Mouse (Mus musculus) megakaryocyte-erythroid progenitor cell, adult 5-6 weeks (primary cell): ENCODE data around the gene Olfr641. TPM values are rescaled to one million over a fixed set of nuclear protein-coding genes. Genes with fewer than 3 reads are reported as not detected.

Experiments
- ATAC-seq: replicated peaks from 2 replicates; pipeline ENCODE4 v1.8.0; 2016; ENCODE audit warnings: mild to moderate bottlenecking, inconsistent platforms; ENCODE audit not compliant: severe bottlenecking, poor library complexity, low FRiP score, low TSS enrichment
- total RNA-seq, 2 experiments: library from RNA; stranded (forward) in 1 of 2; stranded (reverse) in 1 of 2; fragments of 200-1000, 215-1000 nt in 1 of 2; fragments of >200 nt in 1 of 2; fragmentation: Nextera tagmentation in 1 of 2; gene quantifications; 2 replicates each; pipeline ENCODE4 v1.2.3; 2014 to 2017

Olfr641 gene
- total RNA-seq (2014; fragmentation: Nextera tagmentation) (not detected in 2 replicates), total RNA-seq (2017) (not detected in 2 replicates)

DNA sequence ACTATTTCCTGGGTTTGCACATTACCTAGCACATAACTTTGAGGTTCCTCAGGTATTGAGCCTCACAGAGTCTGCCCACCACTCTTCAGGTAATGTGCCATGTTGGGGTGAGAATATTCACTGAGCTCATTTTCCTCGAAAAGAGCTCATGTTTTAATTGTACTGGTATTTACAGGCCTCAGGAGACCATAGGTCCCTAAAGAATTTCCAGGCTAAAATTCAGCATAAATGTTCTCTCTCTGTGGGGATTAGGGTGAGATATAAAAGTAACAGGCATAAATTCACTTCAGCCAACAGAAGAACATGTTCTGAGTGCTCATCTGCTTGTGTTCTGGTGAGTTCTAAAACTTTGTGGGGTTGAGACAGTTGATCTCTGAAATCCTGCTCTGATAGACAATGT lies at the start of gene Olfr641:
TSS of gene Olfr641 (plus strand) at position 301 of the 400 bp plus-strand sequence.
- ATAC-seq = no peak

DNA sequence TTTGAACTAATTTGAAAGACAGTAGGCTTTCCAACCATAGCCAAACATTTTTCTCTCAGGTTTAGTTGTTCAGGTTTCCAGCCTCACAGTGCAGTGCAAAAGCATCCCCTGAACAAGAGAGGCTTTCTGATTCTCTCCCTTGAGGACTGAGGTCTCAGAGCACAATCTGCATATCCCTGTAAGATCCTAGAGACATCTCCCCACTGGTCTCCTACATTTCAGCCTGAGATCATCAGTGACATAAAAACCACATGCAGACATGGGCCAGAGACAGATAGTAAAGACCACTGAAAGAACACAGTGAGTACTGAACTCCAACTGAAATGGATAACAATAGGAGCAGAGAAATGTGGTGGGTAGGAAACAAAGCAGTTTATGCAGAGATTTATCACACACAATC lies 36.8 kb upstream of the Olfr641 start, which contains the start of gene Olfr638:
TSS of gene Olfr638 (plus strand) at position 301 of the 400 bp plus-strand sequence.
- ATAC-seq = no peak

DNA sequence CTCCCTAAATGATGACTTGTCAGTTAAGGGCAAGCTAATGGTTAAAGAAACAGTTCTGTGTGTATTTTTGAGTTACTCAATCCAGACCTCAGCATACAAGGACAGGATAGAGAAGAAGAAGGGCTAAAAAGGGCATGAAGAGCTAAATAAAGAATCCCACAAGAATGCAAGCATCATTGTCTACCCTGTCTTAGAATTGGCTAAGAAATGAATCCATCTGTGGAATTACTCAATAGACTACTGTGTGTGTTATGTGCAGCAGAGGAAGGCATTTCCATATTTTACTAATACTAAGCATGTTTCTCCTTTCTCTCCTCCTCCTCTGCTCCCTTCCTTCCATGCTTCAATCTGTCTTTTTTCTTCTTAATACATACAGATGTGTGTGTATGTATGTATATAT lies 36.1 kb upstream of the Olfr641 start:
- ATAC-seq = no peak

DNA sequence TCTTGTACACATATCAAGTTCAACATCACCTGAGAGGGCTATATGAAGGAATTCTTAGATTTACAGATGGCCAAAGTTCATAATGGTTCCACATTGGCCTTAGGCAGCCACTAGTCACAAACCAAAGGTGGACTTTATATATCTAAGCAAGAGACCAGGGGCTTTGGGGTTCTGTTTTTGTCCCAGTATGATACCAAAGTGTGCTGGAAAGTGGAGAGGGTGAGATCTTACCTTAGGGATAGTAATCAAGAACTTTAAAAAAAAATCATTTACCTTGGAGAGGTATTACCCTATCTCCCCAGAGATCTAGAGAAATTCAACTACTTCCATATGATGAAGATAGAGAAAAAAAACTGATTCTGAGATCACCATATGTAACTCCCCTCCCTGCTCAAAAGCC lies 18.0 kb upstream of the Olfr641 start, which contains the start of gene Olfr639:
TSS of gene Olfr639 (minus strand) at position 101 of the 400 bp plus-strand sequence.
- no peak for ATAC-seq

DNA sequence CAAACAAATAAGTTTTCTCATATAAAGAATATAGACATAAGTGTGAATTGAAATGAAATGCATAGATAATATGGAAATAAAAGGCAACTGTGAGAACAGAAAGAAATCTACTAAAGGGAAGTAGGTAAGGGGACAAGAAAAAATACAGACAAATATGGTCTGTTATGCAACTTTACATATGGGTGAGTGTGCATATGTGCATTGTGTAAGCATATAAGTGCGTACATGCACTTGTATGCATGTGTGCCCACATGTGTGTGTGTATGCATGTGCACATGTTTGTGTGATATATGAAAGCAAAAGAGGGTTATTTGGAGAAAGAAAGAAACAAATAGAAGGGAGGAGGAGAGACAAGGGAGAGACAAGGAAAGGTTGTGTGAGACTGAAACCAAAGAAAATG lies 16.3 kb upstream of the Olfr641 start:
- ATAC-seq = no peak

DNA sequence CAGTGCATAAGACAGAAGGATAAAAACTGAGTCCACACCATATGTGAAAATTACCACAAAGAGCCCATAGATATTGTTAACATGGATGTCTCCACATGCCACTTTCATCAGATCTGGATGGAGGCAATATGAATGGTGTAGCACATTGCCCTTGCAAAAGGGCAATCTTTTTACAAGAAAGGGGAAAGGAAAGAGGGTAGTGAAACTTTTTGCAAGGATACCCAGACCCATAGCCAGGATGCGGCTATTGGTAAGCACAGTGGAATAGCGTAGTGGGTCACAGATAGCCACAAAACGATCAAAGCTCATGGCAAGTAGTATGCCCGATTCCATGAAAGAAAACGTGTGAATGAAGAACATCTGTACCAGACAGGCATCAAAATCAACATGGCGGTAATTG lies 13.6 kb upstream of the Olfr641 start:
- ATAC-seq = no peak

DNA sequence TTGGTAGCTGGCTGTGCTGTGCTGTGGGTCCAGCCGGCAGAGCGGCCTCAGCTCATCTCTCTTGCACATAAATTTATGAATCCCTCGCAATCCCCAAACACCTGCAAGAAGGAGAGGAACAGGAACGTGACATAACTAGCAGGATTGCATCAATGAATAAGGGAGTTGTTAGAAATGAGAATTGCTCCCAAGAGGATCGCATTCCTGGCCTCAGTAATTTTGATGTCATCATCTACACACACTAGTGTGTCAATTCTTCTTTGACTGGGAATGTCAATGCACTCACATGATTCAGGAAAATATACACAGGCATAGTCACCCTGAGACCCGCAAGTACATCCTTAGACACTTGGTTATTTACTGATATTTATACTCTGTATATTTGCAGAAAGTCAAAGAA lies 9.8 kb upstream of the Olfr641 start, which contains the start of gene Olfr640:
TSS of gene Olfr640 (minus strand) at position 101 of the 400 bp plus-strand sequence.
- ATAC-seq = no peak

DNA sequence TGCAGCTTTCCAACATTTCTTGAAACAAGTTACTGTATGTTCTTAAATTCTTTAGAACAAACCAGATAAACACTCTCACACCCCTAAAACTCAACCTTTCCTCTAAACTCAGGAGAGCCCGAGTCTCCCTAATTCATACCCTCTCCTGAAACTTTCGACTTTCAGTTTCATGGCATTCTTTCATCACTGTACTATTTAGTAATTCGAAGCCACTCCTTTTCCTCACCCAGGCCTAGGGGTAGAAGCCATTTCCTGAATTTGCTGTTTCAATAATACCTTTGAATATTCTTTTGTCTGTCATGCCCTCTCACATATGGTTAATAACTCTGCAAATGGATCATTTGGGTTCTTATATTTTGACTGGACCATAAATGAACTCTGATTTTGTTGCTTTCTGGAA lies 8.3 kb upstream of the Olfr641 start:
- no peak for ATAC-seq

DNA sequence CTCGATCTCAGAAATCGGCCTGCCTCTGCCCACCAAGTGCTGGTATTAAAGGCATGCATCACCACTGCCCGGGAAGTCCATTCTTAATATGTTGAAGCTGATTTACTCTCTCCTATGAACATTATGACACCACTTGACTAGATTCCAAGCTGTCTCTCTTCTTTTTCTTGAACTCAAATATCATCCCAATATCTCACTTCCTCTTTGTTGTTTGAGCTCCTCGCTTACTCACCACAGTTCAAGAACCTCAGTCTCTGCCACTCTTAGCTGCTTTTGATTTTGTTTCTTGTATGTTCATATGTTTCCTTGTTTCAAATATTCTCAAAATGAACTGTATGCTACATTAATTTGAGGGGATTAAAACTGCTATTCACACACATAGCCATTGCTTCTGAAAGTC lies 15.5 kb downstream of the Olfr641 start:
- ATAC-seq = no peak

DNA sequence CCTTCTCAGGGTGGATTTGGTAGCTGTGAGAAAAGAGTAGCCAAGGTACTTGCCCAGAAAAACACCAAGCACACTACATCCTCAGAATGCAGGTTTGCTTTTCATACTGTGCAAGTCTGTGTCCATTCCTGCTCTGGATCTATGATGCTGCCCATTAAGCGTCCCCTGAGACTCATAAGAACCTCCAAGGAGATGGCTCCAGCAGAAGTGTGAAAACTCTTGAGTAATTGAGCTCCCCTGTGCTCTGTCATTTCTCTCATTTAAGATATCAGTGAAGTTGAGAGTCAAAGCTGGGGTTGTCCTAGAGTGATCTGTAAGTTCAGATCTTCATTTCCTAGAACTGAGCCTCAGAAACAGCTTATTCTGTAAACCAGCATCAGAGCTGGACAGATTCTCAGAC lies 17.3 kb downstream of the Olfr641 start, which contains the start of gene Olfr642:
TSS of gene Olfr642 (minus strand) at position 101 of the 400 bp plus-strand sequence.
- ATAC-seq = no peak

DNA sequence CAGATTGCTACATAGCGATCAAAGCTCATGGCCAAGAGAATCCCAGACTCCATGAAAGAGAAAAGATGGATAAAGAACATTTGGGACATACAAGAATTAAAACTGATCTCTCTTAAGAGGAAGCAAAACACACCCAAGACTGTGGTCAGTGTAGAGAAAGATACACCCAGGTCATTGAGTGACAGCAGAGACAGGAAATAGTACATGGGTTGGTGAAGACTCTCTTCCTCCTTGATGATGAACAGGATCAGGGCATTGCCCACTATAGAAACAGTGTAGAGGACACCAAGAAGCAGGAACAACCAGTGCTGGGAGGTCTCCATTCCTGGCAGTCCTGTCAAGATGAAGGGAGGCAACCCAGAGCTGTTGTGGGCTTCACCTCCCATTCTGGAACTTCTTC lies 24.0 kb downstream of the Olfr641 start:
- ATAC-seq = no peak

DNA sequence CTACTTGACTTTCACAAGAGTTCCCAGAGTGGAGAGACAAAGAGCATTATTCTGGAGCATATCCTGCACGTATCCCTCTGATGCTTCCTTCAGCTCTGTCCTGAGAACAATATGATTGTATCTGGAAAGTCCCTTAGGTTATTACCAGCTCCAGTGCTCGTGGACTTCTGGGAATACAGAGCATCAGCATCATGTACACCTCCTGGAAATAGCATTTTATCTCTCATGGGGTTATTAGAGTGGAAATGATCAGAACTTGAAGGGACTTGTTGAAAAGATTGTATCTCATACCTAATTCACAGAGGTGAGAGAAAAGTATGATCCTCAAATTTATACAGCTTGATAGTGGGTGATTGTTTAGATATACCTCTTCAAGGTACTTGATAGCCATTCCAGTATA lies 26.1 kb downstream of the Olfr641 start, which contains the start of gene 4930516K23Rik:
TSS of gene 4930516K23Rik (minus strand) at position 101 of the 400 bp plus-strand sequence.
- ATAC-seq = no peak

DNA sequence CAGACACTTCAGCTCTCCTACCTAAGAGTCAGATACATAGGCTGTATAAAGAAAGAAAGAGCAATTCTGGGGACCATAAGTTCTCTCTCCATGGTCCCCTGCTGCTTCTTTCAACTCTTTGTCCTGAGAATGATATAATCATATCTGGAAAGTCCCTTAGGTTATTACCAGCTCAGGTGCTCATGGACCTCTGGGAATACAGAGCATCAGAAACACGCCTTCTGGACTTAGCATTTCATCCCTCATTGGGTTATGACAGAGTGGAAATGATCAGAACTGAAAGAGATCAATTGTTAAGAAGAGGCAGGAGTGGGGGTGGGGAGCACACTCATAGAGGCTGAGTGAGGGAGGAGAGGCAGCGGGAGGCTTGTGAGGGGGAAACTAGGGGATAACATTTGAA lies 36.5 kb downstream of the Olfr641 start, which contains the start of gene Olfr644:
TSS of gene Olfr644 (minus strand) at position 101 of the 400 bp plus-strand sequence.
- ATAC-seq = no peak

DNA sequence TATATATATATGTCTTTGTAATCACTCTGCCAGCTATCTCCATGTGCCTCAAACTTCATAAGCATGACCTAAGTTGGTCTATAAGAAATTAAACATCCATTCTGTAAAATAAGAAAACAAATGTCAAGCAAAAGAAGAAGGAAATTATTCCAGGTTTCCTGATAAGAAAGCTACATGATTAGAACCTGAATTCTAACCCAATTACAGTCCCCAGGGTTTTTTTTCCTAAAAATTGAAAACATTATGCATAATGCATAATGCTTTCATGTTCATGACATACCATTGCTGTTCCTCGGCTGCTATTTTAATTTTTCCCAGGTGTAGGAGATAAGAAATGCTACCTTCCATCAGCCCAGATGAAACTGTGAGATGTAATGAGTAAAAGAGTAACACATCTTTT lies 50.1 kb downstream of the Olfr641 start, which contains the start of gene Olfr645:
TSS of gene Olfr645 (minus strand) at position 101 of the 400 bp plus-strand sequence.
- no peak for ATAC-seq

Other genes starting within 250 kb of the Olfr641 start
- not detected in 2 replicates for gene Olfr67, start 243.6 kb upstream of the Olfr641 start, total RNA-seq (2014; fragmentation: Nextera tagmentation)
- gene Olfr67, start 243.6 kb upstream of the Olfr641 start, total RNA-seq (2017) = not detected in 2 replicates
- 118 and 169 TPM in 2 replicates for gene Hbb-bt, start 221.4 kb upstream of the Olfr641 start, total RNA-seq (2014; fragmentation: Nextera tagmentation)
- 10.7 and 57.4 TPM in 2 replicates for gene Hbb-bt, start 221.4 kb upstream of the Olfr641 start, total RNA-seq (2017)
- gene Hbb-bs, start 207.3 kb upstream of the Olfr641 start, total RNA-seq (2014; fragmentation: Nextera tagmentation) = 149 and 199 TPM in 2 replicates
- 20.1 and 148 TPM in 2 replicates for gene Hbb-bs, start 207.3 kb upstream of the Olfr641 start, total RNA-seq (2017)
- gene Hbb-bh2, start 194.9 kb upstream of the Olfr641 start, total RNA-seq (2014; fragmentation: Nextera tagmentation) = not detected in 2 replicates
- gene Hbb-bh2, start 194.9 kb upstream of the Olfr641 start, total RNA-seq (2017) = not detected in 2 replicates
- not detected in 2 replicates for gene Hbb-bh1, start 192.3 kb upstream of the Olfr641 start, total RNA-seq (2014; fragmentation: Nextera tagmentation)
- gene Hbb-bh1, start 192.3 kb upstream of the Olfr641 start, total RNA-seq (2017) = not detected in 2 replicates
- not detected in 2 replicates for gene Hbb-y, start 182.2 kb upstream of the Olfr641 start, total RNA-seq (2014; fragmentation: Nextera tagmentation)
- not detected in 2 replicates for gene Hbb-y, start 182.2 kb upstream of the Olfr641 start, total RNA-seq (2017)
- not detected in 2 replicates for gene Olfr66, start 149.2 kb upstream of the Olfr641 start, total RNA-seq (2014; fragmentation: Nextera tagmentation)
- not detected in 2 replicates for gene Olfr66, start 149.2 kb upstream of the Olfr641 start, total RNA-seq (2017)
- not detected in 2 replicates for gene Olfr64, start 141.0 kb upstream of the Olfr641 start, total RNA-seq (2014; fragmentation: Nextera tagmentation)
- gene Olfr64, start 141.0 kb upstream of the Olfr641 start, total RNA-seq (2017) = not detected in 2 replicates
- gene Olfr65, start 132.0 kb upstream of the Olfr641 start, total RNA-seq (2014; fragmentation: Nextera tagmentation) = not detected in 2 replicates
- gene Olfr65, start 132.0 kb upstream of the Olfr641 start, total RNA-seq (2017) = not detected in 2 replicates
- not detected in 2 replicates for gene Olfr631, start 106.6 kb upstream of the Olfr641 start, total RNA-seq (2014; fragmentation: Nextera tagmentation)
- gene Olfr631, start 106.6 kb upstream of the Olfr641 start, total RNA-seq (2017) = not detected in 2 replicates
- not detected in 2 replicates for gene Olfr632, start 101.1 kb upstream of the Olfr641 start, total RNA-seq (2014; fragmentation: Nextera tagmentation)
- gene Olfr632, start 101.1 kb upstream of the Olfr641 start, total RNA-seq (2017) = not detected in 2 replicates
- not detected in 2 replicates for gene Olfr633, start 91.0 kb upstream of the Olfr641 start, total RNA-seq (2014; fragmentation: Nextera tagmentation)
- gene Olfr633, start 91.0 kb upstream of the Olfr641 start, total RNA-seq (2017) = not detected in 2 replicates
- not detected in 2 replicates for gene Olfr635, start 64.3 kb upstream of the Olfr641 start, total RNA-seq (2014; fragmentation: Nextera tagmentation)
- not detected in 2 replicates for gene Olfr635, start 64.3 kb upstream of the Olfr641 start, total RNA-seq (2017)
- gene Olfr638, start 36.7 kb upstream of the Olfr641 start, total RNA-seq (2014; fragmentation: Nextera tagmentation) = not detected in 2 replicates
- not detected in 2 replicates for gene Olfr638, start 36.7 kb upstream of the Olfr641 start, total RNA-seq (2017)
- gene Olfr639, start 18.1 kb upstream of the Olfr641 start, total RNA-seq (2014; fragmentation: Nextera tagmentation) = not detected in 2 replicates
- gene Olfr639, start 18.1 kb upstream of the Olfr641 start, total RNA-seq (2017) = not detected in 2 replicates
- not detected in 2 replicates for gene Olfr640, start 9.9 kb upstream of the Olfr641 start, total RNA-seq (2014; fragmentation: Nextera tagmentation)
- gene Olfr640, start 9.9 kb upstream of the Olfr641 start, total RNA-seq (2017) = not detected in 2 replicates
- gene Olfr642, start 17.2 kb downstream of the Olfr641 start, total RNA-seq (2014; fragmentation: Nextera tagmentation) = not detected in 2 replicates
- gene Olfr642, start 17.2 kb downstream of the Olfr641 start, total RNA-seq (2017) = not detected in 2 replicates
- not detected in 2 replicates for gene 4930516K23Rik, start 26.0 kb downstream of the Olfr641 start, total RNA-seq (2014; fragmentation: Nextera tagmentation)
- not detected in 2 replicates for gene 4930516K23Rik, start 26.0 kb downstream of the Olfr641 start, total RNA-seq (2017)
- gene Olfr644, start 36.4 kb downstream of the Olfr641 start, total RNA-seq (2014; fragmentation: Nextera tagmentation) = not detected in 2 replicates
- not detected in 2 replicates for gene Olfr644, start 36.4 kb downstream of the Olfr641 start, total RNA-seq (2017)
- not detected in 2 replicates for gene Olfr645, start 50.0 kb downstream of the Olfr641 start, total RNA-seq (2014; fragmentation: Nextera tagmentation)
- not detected in 2 replicates for gene Olfr645, start 50.0 kb downstream of the Olfr641 start, total RNA-seq (2017)
- not detected in 2 replicates for gene Olfr646, start 69.4 kb downstream of the Olfr641 start, total RNA-seq (2014; fragmentation: Nextera tagmentation)
- gene Olfr646, start 69.4 kb downstream of the Olfr641 start, total RNA-seq (2017) = not detected in 2 replicates
- not detected in 2 replicates for gene Ubqln5, start 94.4 kb downstream of the Olfr641 start, total RNA-seq (2014; fragmentation: Nextera tagmentation)
- not detected in 2 replicates for gene Ubqln5, start 94.4 kb downstream of the Olfr641 start, total RNA-seq (2017)
- not detected in 2 replicates for gene Olfr643, start 102.0 kb downstream of the Olfr641 start, total RNA-seq (2014; fragmentation: Nextera tagmentation)
- not detected in 2 replicates for gene Olfr643, start 102.0 kb downstream of the Olfr641 start, total RNA-seq (2017)
- not detected in 2 replicates for gene Ubqln3, start 107.8 kb downstream of the Olfr641 start, total RNA-seq (2014; fragmentation: Nextera tagmentation)
- not detected in 2 replicates for gene Ubqln3, start 107.8 kb downstream of the Olfr641 start, total RNA-seq (2017)
- not detected in 2 replicates for gene Ubqlnl, start 115.1 kb downstream of the Olfr641 start, total RNA-seq (2014; fragmentation: Nextera tagmentation)
- not detected in 2 replicates for gene Ubqlnl, start 115.1 kb downstream of the Olfr641 start, total RNA-seq (2017)
- gene Olfm5, start 129.4 kb downstream of the Olfr641 start, total RNA-seq (2014; fragmentation: Nextera tagmentation) = not detected in 2 replicates
- not detected in 2 replicates for gene Olfm5, start 129.4 kb downstream of the Olfr641 start, total RNA-seq (2017)
- gene Olfr648, start 147.9 kb downstream of the Olfr641 start, total RNA-seq (2014; fragmentation: Nextera tagmentation) = 0.92 TPM in 1 of 2 replicates, not detected in the other
- not detected in 2 replicates for gene Olfr648, start 147.9 kb downstream of the Olfr641 start, total RNA-seq (2017)
- gene Olfr649, start 160.5 kb downstream of the Olfr641 start, total RNA-seq (2014; fragmentation: Nextera tagmentation) = not detected in 2 replicates
- not detected in 2 replicates for gene Olfr649, start 160.5 kb downstream of the Olfr641 start, total RNA-seq (2017)
- 0.55 and 0.99 TPM in 2 replicates for gene Trim6, start 183.3 kb downstream of the Olfr641 start, total RNA-seq (2014; fragmentation: Nextera tagmentation)
- 0.50 TPM in 1 of 2 replicates, not detected in the other for gene Trim6, start 183.3 kb downstream of the Olfr641 start, total RNA-seq (2017)
- gene Trim34a, start 209.0 kb downstream of the Olfr641 start, total RNA-seq (2014; fragmentation: Nextera tagmentation) = 7.6 and 21.4 TPM in 2 replicates
- gene Trim34a, start 209.0 kb downstream of the Olfr641 start, total RNA-seq (2017) = 10.9 and 21.9 TPM in 2 replicates